Mouse (Mus musculus) limb, embryonic 14.5 days (tissue): ENCODE measurements around the gene Slc50a1. TPM values are rescaled to one million over a fixed set of nuclear protein-coding genes. Genes with fewer than 3 reads are reported as not detected.
A peak's percentile ranks its signal among the peaks of the same experiment; 100 is the strongest.

Experiments
- ATAC-seq: fragments of 200-750 bp; cut with Nextera tagmentation; 2 replicates; pipeline ENCODE4 v1.8.0; 2017; ENCODE audit warnings: low read depth, moderate number of reproducible peaks, moderate TSS enrichment; ENCODE audit not compliant: low FRiP score
- DNase-seq: peaks from one replicate; pipeline ENCODE4 v3.0.0-alpha.2; 2015; ENCODE audit warnings: low spot score
- H3K27ac ChIP-seq: fragments of 300-500 bp; sonication (generic); replicated peaks from 2 replicates; pipeline ENCODE4 v1.5.1; 2014; ENCODE audit warnings: low read depth, mild to moderate bottlenecking, low read length, moderate library complexity, mixed read lengths
- H3K27me3 ChIP-seq: fragments of 300-500 bp; sonication (generic); 2 replicates; pipeline ENCODE4 v1.6.1; 2014; ENCODE audit warnings: low read length, mixed read lengths; ENCODE audit not compliant: control insufficient read depth, insufficient read depth
- H3K36me3 ChIP-seq: fragments of 300-500 bp; sonication (generic); 2 replicates; pipeline ENCODE4 v1.6.1; 2014; ENCODE audit warnings: mild to moderate bottlenecking, low read length, moderate library complexity, mixed read lengths; ENCODE audit not compliant: control insufficient read depth, insufficient read depth
- H3K4me1 ChIP-seq: fragments of 300-500 bp; sonication (generic); 2 replicates; pipeline ENCODE4 v1.6.1; 2014; ENCODE audit warnings: antibody characterized with exemption, low read length, mixed read lengths; ENCODE audit not compliant: control insufficient read depth, insufficient read depth
- H3K4me2 ChIP-seq: fragments of 300-500 bp; sonication (generic); replicated peaks from 2 replicates; pipeline ENCODE4 v1.6.1; 2014; ENCODE audit warnings: low read depth, mild to moderate bottlenecking, low read length, moderate library complexity; ENCODE audit not compliant: severe bottlenecking
- H3K4me3 ChIP-seq: fragments of 300-500 bp; sonication (generic); replicated peaks from 2 replicates; pipeline ENCODE4 v1.5.1; 2014; ENCODE audit warnings: low read length
- H3K9ac ChIP-seq: fragments of 300-500 bp; sonication (generic); 2 replicates; pipeline ENCODE4 v1.6.1; 2014; ENCODE audit warnings: mild to moderate bottlenecking, low read depth, low read length, moderate library complexity; ENCODE audit not compliant: severe bottlenecking
- H3K9me3 ChIP-seq: fragments of 300-500 bp; sonication (generic); 2 replicates; pipeline ENCODE4 v1.6.1; 2016; ENCODE audit warnings: low read length; ENCODE audit not compliant: control insufficient read depth
- POLR2A ChIP-seq: fragments of 200-500 bp; IDR thresholded peaks from 2 replicates; pipeline ENCODE4 v1.8.0; 2012; ENCODE audit warnings: inconsistent platforms, mild to moderate bottlenecking, moderate library complexity, borderline replicate concordance; ENCODE audit not compliant: insufficient read depth, insufficient read length; ENCODE audit errors: extremely low read depth
- WGBS: fragments of 180-500 bp; shearing (Covaris S2); extraction: QIAGEN DNeasy Blood & Tissue Kit; methylation state at CpG from one replicate; pipeline ENCODE4 v1.1.7; 2014; 5-methylcytosine and 5-hydroxymethylcytosine counted together
- polyA plus RNA-seq, 2 experiments: library from polyadenylated mRNA; depleted of rRNA in 1 of 2; stranded (reverse) in 1 of 2; unstranded in 1 of 2; fragments of >200 nt; fragmentation: Nextera tagmentation in 1 of 2; extraction: Ambion mirVana in 1 of 2; gene quantifications; 2 replicates each; pipeline versions ENCODE4 v1.2.1 to v1.2.3; 2012 to 2014

The Slc50a1 gene
- polyA plus RNA-seq, 2 experiments = 95.6 to 150 TPM

DNA sequence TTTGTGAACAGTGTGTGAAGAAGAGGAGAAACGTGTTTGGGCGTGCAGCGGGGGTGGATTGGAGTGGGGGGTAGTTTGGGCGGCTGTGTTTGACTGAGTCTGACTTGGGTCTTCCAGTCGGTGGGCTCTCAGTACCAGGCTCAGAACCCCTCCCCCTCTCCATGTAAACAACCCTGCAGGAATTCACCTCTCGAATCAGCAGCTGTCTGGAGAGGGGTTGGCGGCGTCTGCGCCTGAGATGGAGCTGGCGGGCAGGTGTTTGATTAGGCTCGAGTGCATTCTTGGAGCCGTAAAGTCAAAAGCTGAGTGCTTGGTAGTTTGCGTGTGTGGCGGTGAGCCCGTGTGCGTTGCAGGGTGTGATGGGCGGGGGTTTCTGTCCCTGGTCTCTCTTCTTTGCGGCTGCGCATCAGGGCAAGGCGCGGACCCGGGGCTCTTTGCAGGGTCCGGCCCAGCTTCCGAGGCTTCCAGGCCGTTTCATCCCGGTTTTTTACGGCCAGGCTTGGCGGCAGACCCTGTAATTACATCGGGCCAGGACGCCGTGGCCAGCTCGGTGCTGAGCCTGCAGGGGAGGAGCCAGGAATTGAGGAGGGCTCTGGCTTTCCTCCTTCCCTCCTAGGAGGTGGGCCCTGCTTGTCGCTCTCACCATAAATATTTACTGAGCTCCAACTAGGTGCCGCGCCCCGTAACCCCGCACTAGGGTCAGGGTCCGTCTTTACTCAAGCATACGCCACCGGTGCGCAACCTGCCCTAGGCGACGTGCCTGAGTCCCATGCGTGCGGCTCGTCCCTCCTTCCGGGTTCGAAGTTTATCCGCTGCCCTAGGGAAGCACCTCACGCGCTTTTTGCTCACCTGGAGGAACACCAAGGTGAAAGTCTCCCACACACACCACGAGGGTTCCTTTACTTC is 10.5 kb upstream of the Slc50a1 start, which contains the start of gene Efna1:
TSS of gene Efna1 (minus strand) at position 537 of the 906 bp plus-strand sequence.
- DNase-seq (peak; percentile 49), ATAC-seq (peak; percentile 36; the same call in 1 of the 2 replicates)
- peaks cover 4% of the 10 kb centered on the region for H3K36me3 ChIP-seq
- H3K27ac ChIP-seq = peak within 1 kb of the TSS; percentile 33; the same call in 1 of the 2 replicates
- WGBS = under 1% methylated on average over 51 of the region's 52 CpGs
- peak within 1 kb of the TSS; percentile 70 for H3K9ac ChIP-seq
- no peaks in the 10 kb centered on the region for H3K9me3 ChIP-seq
- H3K27me3 ChIP-seq = no peaks in the 10 kb centered on the region
- peaks cover 34% of the 10 kb centered on the region for H3K4me1 ChIP-seq
- peak within 1 kb of the TSS; percentile 96 for H3K4me2 ChIP-seq
- peak within 1 kb of the TSS; percentile 48 for H3K4me3 ChIP-seq
- TF ChIP-seq POLR2A = no peak

DNA sequence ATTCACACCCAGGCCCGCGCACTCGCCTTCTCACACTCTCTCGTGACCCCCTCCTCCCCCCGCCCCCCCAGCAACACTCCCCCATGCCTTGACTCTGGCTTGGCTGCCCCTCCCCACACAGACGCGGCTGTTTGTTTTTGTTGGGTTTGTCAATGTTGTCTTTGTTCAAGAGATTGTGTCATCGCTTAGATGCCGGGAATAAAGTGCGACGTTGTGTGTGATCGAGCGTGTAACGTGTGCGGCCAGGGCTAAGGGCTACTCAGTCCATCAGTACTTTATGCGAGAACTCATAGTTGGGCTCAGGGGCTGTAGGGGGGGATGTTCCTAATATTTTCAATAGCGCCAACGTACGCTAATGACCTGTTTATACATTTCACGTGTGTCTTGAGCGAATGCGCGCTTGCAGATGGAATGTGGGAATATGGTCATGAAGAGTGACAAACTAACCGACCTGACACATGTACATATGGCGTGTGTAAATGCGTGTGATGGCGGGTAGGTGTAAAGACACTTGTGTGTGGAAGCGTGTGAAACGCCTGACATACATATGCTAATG is 9.8 kb upstream of the Slc50a1 start:
- peak overlapping the region; percentile 70 for H3K9ac ChIP-seq
- peak overlapping the region; percentile 96 for H3K4me2 ChIP-seq
- H3K27ac ChIP-seq = peak overlapping the region; percentile 65; the same call in 1 of the 2 replicates
- DNase-seq (no peak), ATAC-seq (0 out of 2 replicates have a peak, but pooled peaks have one; percentile 1)
- TF ChIP-seq POLR2A = no peak
- peak overlapping the region; percentile 48 for H3K4me3 ChIP-seq
- peaks cover 34% of the 10 kb centered on the region for H3K4me1 ChIP-seq
- H3K27me3 ChIP-seq = no peaks in the 10 kb centered on the region
- H3K9me3 ChIP-seq = no peaks in the 10 kb centered on the region
- H3K36me3 ChIP-seq = peaks cover 11% of the 10 kb centered on the region
- under 1% methylated on average over 29 of the region's 29 CpGs for WGBS

DNA sequence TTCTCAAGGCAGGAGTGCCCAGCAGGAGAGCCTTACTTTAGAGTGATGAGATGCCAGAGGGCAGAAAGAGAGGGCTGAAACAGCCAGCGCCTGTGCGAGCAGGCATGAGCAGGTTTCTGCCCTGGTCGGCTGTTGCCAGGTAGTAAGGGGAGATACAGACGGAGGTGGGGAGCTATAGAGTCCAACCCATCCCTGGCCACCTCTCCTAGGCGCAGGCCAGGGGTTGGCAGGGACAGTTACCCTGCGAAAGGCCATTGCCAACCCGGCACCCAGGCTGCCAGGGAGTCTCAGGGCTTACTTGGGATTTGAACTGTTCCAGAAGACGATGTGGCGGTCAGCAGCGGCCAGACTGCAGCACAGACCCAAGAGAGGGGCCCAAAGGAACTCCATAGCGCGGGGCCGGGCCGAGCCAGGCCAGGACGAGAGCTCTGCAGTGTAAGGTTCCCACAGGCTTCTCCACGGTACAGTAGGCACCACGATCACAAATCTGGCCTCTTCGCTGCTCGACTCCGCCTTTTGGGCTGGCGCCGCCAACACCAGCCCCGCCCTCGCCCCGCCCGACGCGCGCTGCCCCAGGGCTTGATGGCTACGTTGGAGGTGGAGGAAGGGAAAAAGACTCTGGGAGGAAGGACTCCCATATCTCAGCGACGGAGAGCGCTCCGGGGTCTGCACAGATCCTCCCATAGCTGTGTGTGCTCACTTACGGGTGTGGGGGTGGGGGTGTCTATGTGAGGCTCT is 9.0 kb upstream of the Slc50a1 start:
- TF ChIP-seq POLR2A = 0 out of 2 replicates have a peak, but pooled peaks have one; percentile 64

DNA sequence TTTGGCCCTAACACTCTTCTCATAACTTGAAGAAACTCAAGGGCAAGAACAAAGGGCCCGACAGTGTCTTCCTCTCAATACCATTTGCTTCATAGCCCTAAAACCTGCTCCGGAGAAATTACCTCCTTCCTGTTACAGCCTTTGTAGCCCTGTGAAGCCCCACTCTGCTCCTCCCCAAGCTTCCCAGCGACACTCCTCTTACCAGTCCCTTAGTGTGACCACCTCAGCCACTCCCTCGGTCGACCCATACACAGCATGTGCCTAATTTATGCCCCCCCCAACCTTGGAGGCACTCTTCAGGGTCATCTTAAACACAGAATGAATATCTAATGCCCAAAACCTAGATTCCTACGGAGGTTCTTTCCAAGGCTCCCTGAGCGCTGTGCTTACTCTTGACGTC is 8.3 kb upstream of the Slc50a1 start:
- peak overlapping the region; percentile 70 for H3K9ac ChIP-seq
- H3K4me1 ChIP-seq = peaks cover 34% of the 10 kb centered on the region
- peak overlapping the region; percentile 48 for H3K4me3 ChIP-seq
- DNase-seq = no peak
- TF ChIP-seq POLR2A = no peak
- no peak for ATAC-seq
- H3K27ac ChIP-seq = peak overlapping the region; percentile 73
- H3K9me3 ChIP-seq = no peaks in the 10 kb centered on the region
- H3K4me2 ChIP-seq = peak overlapping the region; percentile 96
- peaks cover 21% of the 10 kb centered on the region for H3K36me3 ChIP-seq
- WGBS = 11% methylated on average over 8 of the region's 8 CpGs
- no peaks in the 10 kb centered on the region for H3K27me3 ChIP-seq

More for the DNA sequence above, 9.0 kb upstream of the Slc50a1 start:
- peak overlapping the region; percentile 48 for H3K4me3 ChIP-seq
- H3K27ac ChIP-seq = peak overlapping the region; percentile 73
- H3K9me3 ChIP-seq = no peaks in the 10 kb centered on the region
- peak; percentile 81 for ATAC-seq
- H3K4me1 ChIP-seq = peaks cover 34% of the 10 kb centered on the region
- peak overlapping the region; percentile 70 for H3K9ac ChIP-seq
- 2% methylated on average over 35 of the region's 35 CpGs for WGBS
- no peaks in the 10 kb centered on the region for H3K27me3 ChIP-seq
- peak overlapping the region; percentile 96 for H3K4me2 ChIP-seq
- peak; percentile 81 for DNase-seq
- peaks cover 17% of the 10 kb centered on the region for H3K36me3 ChIP-seq

DNA sequence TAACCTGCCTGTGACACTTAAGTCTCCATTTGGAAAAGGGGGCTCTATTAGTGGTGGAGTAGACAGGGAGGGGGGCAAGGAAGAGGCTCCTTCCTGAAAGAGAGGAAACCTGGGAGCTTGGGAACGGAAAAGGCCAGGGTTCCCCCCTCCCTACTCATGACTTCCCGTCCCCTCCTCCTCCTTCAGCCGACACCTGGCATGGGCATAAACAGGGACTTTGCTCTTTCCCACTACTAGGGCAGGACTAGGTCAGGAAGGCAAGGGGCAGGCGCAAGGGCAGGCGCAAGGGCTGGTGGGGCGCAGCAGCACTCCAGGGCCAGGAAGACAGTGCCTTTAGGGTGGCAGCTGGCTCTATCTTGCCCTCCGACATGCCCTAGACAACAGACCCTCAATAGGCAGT is 7.7 kb upstream of the Slc50a1 start:
- peak overlapping the region; percentile 96 for H3K4me2 ChIP-seq
- peak overlapping the region; percentile 48 for H3K4me3 ChIP-seq
- H3K36me3 ChIP-seq = peaks cover 21% of the 10 kb centered on the region
- peaks cover 34% of the 10 kb centered on the region for H3K4me1 ChIP-seq
- H3K27me3 ChIP-seq = no peaks in the 10 kb centered on the region
- no peaks in the 10 kb centered on the region for H3K9me3 ChIP-seq
- WGBS = 48% methylated on average over 7 of the region's 7 CpGs
- H3K9ac ChIP-seq = peak overlapping the region; percentile 70
- 0 out of 2 replicates have a peak overlapping the region, but pooled peaks have one; percentile 73 for H3K27ac ChIP-seq
- DNase-seq (no peak), ATAC-seq (no peak)
- no peak for TF ChIP-seq POLR2A
